Mouse (Mus musculus) midbrain, embryonic 16.5 days (tissue): ENCODE data around the gene Gusb. TPM values are rescaled to one million over a fixed set of nuclear protein-coding genes. Genes with fewer than 3 reads are reported as not detected.

ENCODE experiments used
- ATAC-seq: fragments of 200-750 bp; cut with Nextera tagmentation; 2 replicates; pipeline ENCODE4 v1.8.0; 2017; ENCODE audit warnings: moderate TSS enrichment
- H3K27ac ChIP-seq: fragments of 300-500 bp; sonication (generic); 2 replicates; pipeline ENCODE4 v1.5.1; 2014; ENCODE audit warnings: mild to moderate bottlenecking, low read length, mixed read lengths
- H3K27me3 ChIP-seq: fragments of 300-500 bp; sonication (generic); 2 replicates; pipeline ENCODE4 v1.6.1; 2014; ENCODE audit warnings: low read depth, low read length, mixed read lengths; ENCODE audit not compliant: control insufficient read depth, insufficient read depth
- H3K36me3 ChIP-seq: fragments of 300-500 bp; sonication (generic); 2 replicates; pipeline ENCODE4 v1.6.1; 2014; ENCODE audit warnings: mild to moderate bottlenecking, low read length, moderate library complexity, mixed read lengths; ENCODE audit not compliant: control insufficient read depth, insufficient read depth
- H3K4me1 ChIP-seq: fragments of 300-500 bp; sonication (generic); 2 replicates; pipeline ENCODE4 v1.6.1; 2014; ENCODE audit warnings: mild to moderate bottlenecking, low read length, mixed read lengths; ENCODE audit not compliant: control insufficient read depth, insufficient read depth
- H3K4me2 ChIP-seq: fragments of 300-500 bp; sonication (generic); 2 replicates; pipeline ENCODE4 v1.6.1; 2014; ENCODE audit warnings: mild to moderate bottlenecking, low read length, mixed read lengths
- H3K4me3 ChIP-seq: fragments of 300-500 bp; sonication (generic); 2 replicates; pipeline ENCODE4 v1.5.1; 2014; ENCODE audit warnings: low read depth, mild to moderate bottlenecking, low read length, moderate library complexity, mixed read lengths
- H3K9ac ChIP-seq: fragments of 300-500 bp; sonication (generic); 2 replicates; pipeline ENCODE4 v1.6.1; 2014; ENCODE audit warnings: low read depth, low read length, mixed read lengths
- H3K9me3 ChIP-seq: fragments of 300-500 bp; sonication (generic); replicated peaks from 2 replicates; pipeline ENCODE4 v1.6.1; 2014; ENCODE audit warnings: mild to moderate bottlenecking, low read length, mixed read lengths; ENCODE audit not compliant: control insufficient read depth, poor library complexity, severe bottlenecking
- WGBS: fragments of 180-500 bp; shearing (Covaris S2); extraction: QIAGEN DNeasy Blood & Tissue Kit; methylation state at CpG from one replicate; pipeline ENCODE4 v1.1.7; 2014; 5-methylcytosine and 5-hydroxymethylcytosine counted together
- polyA plus RNA-seq: library from polyadenylated mRNA; unstranded; fragments of >200 nt; fragmentation: Nextera tagmentation; extraction: Ambion mirVana; gene quantifications from 2 replicates; pipeline ENCODE4 v1.2.1, GENCODE M21; 2015

Gene Gusb
- polyA plus RNA-seq, 1 experiment from 2014 or later, result 31.5 TPM

GRCm38 (mm10) chr5:130015104-130015503, 12.3 kb upstream of the Gusb start:
- no peak overlapping the region for H3K4me3 ChIP-seq
- peaks cover 4% of the 10 kb centered on the region for H3K9me3 ChIP-seq
- no peaks in the 10 kb centered on the region for H3K4me1 ChIP-seq
- WGBS, result 96% methylated on average over 3 of the region's 3 CpGs
- no peak overlapping the region for H3K9ac ChIP-seq
- peaks cover 8% of the 10 kb centered on the region; the same call in 1 of the 2 replicates for H3K36me3 ChIP-seq
- H3K4me2 ChIP-seq, result no peak overlapping the region
- no peak for ATAC-seq
- H3K27me3 ChIP-seq, result no peaks in the 10 kb centered on the region
- no peak overlapping the region for H3K27ac ChIP-seq

- no peaks in the 10 kb centered on the region for H3K27me3 ChIP-seq
- no peak overlapping the region for H3K27ac ChIP-seq
- ATAC-seq, result no peak
- H3K4me2 ChIP-seq, result no peak overlapping the region
- no peak overlapping the region for H3K4me3 ChIP-seq
- no peaks in the 10 kb centered on the region for H3K4me1 ChIP-seq
- H3K9me3 ChIP-seq, result peaks cover 4% of the 10 kb centered on the region
- 95% methylated on average over 5 of the region's 5 CpGs for WGBS
- no peak overlapping the region for H3K9ac ChIP-seq
- peaks cover 6% of the 10 kb centered on the region; the same call in 1 of the 2 replicates for H3K36me3 ChIP-seq
Measured at GRCm38 (mm10) chr5:130010961-130011360, 8.1 kb upstream of the Gusb start.

- peaks cover 4% of the 10 kb centered on the region for H3K9me3 ChIP-seq
- H3K9ac ChIP-seq, result no peak overlapping the region
- no peak overlapping the region for H3K4me2 ChIP-seq
- no peaks in the 10 kb centered on the region for H3K27me3 ChIP-seq
- ATAC-seq, result no peak
- H3K4me3 ChIP-seq, result no peak overlapping the region
- no peak overlapping the region for H3K27ac ChIP-seq
- WGBS, result 99% methylated on average over 4 of the region's 4 CpGs
- H3K36me3 ChIP-seq, result peaks cover 6% of the 10 kb centered on the region; the same call in 1 of the 2 replicates
- no peaks in the 10 kb centered on the region for H3K4me1 ChIP-seq
Measured at GRCm38 (mm10) chr5:130009784-130010183, 6.9 kb upstream of the Gusb start.

GRCm38 (mm10) chr5:130008034-130008590, 5.3 kb upstream of the Gusb start:
- ATAC-seq, result no peak

GRCm38 (mm10) chr5:130007344-130007743, 4.5 kb upstream of the Gusb start:
- Histone ChIP-seq H3K9ac (no peak overlapping the region), H3K27ac (no peak overlapping the region), H3K27me3 (no peaks in the 10 kb centered on the region), H3K4me1 (no peaks in the 10 kb centered on the region), H3K4me2 (no peak overlapping the region), H3K36me3 (peaks cover 6% of the 10 kb centered on the region; the same call in 1 of the 2 replicates), H3K9me3 (peaks cover 4% of the 10 kb centered on the region), H3K4me3 (no peak overlapping the region)
- ATAC-seq, result no peak
- 97% methylated on average over 1 of the region's 1 CpGs for WGBS

More at GRCm38 (mm10) chr5:130008034-130008590, 5.3 kb upstream of the Gusb start:
- H3K27me3 ChIP-seq, result no peaks in the 10 kb centered on the region
- H3K9ac ChIP-seq, result no peak overlapping the region
- H3K36me3 ChIP-seq, result peaks cover 6% of the 10 kb centered on the region; the same call in 1 of the 2 replicates
- no peak overlapping the region for H3K27ac ChIP-seq
- H3K4me1 ChIP-seq, result no peaks in the 10 kb centered on the region
- WGBS, result 83% methylated on average over 6 of the region's 6 CpGs
- H3K4me2 ChIP-seq, result no peak overlapping the region
- H3K9me3 ChIP-seq, result peaks cover 4% of the 10 kb centered on the region
- H3K4me3 ChIP-seq, result no peak overlapping the region

GRCm38 (mm10) chr5:130003229-130003628, 380 bp upstream of the Gusb start:
- Histone ChIP-seq H3K4me1 (peaks cover 8% of the 10 kb centered on the region), H3K27me3 (no peaks in the 10 kb centered on the region), H3K27ac (no peak overlapping the region), H3K4me3 (peak overlapping the region; percentile 46), H3K9ac (peak overlapping the region; percentile 61; the same call in 1 of the 2 replicates), H3K9me3 (no peaks in the 10 kb centered on the region; the same call in 1 of the 2 replicates), H3K36me3 (no peaks in the 10 kb centered on the region), H3K4me2 (peak overlapping the region; percentile 82)
- WGBS, result 75% methylated on average over 7 of the region's 7 CpGs
- no peak for ATAC-seq

GRCm38 (mm10) chr5:130001356-130001987, 1.4 kb downstream of the Gusb start:
- Histone ChIP-seq H3K9ac (peak overlapping the region; percentile 61; the same call in 1 of the 2 replicates), H3K36me3 (no peaks in the 10 kb centered on the region), H3K4me1 (peaks cover 8% of the 10 kb centered on the region), H3K27ac (no peak overlapping the region), H3K4me3 (peak overlapping the region; percentile 46), H3K9me3 (no peaks in the 10 kb centered on the region; the same call in 1 of the 2 replicates), H3K27me3 (no peaks in the 10 kb centered on the region), H3K4me2 (peak overlapping the region; percentile 82)
- 76% methylated on average over 5 of the region's 5 CpGs for WGBS
- ATAC-seq, result no peak

- Histone ChIP-seq H3K27ac (no peak overlapping the region), H3K27me3 (no peaks in the 10 kb centered on the region), H3K4me3 (no peak overlapping the region), H3K36me3 (no peaks in the 10 kb centered on the region), H3K4me2 (no peak overlapping the region), H3K9me3 (no peaks in the 10 kb centered on the region; the same call in 1 of the 2 replicates), H3K4me1 (peaks cover 8% of the 10 kb centered on the region), H3K9ac (no peak overlapping the region)
- no peak for ATAC-seq
- WGBS, result 95% methylated on average over 12 of the region's 12 CpGs
Measured at GRCm38 (mm10) chr5:130000735-130001134, 2.1 kb downstream of the Gusb start.

- no peaks in the 10 kb centered on the region for H3K36me3 ChIP-seq
- H3K4me2 ChIP-seq, result no peak overlapping the region
- WGBS, result 32% methylated on average over 4 of the region's 4 CpGs
- no peak overlapping the region for H3K4me3 ChIP-seq
- no peaks in the 10 kb centered on the region for H3K27me3 ChIP-seq
- H3K4me1 ChIP-seq, result peaks cover 8% of the 10 kb centered on the region
- no peak for ATAC-seq
- no peak overlapping the region for H3K27ac ChIP-seq
- H3K9ac ChIP-seq, result no peak overlapping the region
- H3K9me3 ChIP-seq, result no peaks in the 10 kb centered on the region
Measured at GRCm38 (mm10) chr5:129999097-129999496, 3.8 kb downstream of the Gusb start.
